Mouse (Mus musculus): ENCODE results near the gene 2010111I01Rik. TPM values are rescaled to one million over a fixed set of nuclear protein-coding genes. Genes with fewer than 3 reads are reported as not detected.

2010111I01Rik gene
- polyA plus RNA-seq, 1 experiment from 2014 or later: 134 TPM

DNA sequence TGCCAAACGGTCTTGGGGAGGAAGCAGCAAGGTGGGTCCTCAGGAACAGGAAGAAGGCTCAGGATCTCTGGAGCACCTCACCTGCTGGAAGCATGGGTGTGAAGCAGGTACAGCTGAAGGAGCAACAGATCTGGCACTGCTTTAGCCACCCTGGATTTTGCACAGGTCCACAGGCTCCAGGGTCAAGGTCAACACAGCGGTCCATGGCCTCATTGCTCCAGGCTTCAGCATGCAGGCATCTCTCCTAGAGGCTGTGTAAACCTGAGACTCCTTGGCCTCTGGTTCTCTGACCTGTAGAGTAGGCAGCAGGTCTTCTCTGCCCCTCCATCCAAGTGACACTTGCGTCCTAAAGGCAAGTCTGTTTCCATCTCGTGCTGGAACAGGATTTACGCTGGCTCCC is 334.2 kb downstream of the 2010111I01Rik start:
- Histone ChIP-seq H3K36me3 (ENCODE audit: control insufficient read depth, insufficient read depth, low read length) (peaks cover 19% of the 10 kb centered on the region), H3K4me1 (ENCODE audit: control insufficient read depth, insufficient read depth, low read length) (peaks cover 24% of the 10 kb centered on the region), H3K27ac (replicated peaks; ENCODE audit: low read depth, low read length) (no peak overlapping the region), H3K4me2 (ENCODE audit: low read depth, severe bottlenecking) (no peak overlapping the region), H3K4me3 (ENCODE audit: low read depth, low read length) (no peak overlapping the region), H3K9ac (ENCODE audit: low read length) (no peak overlapping the region), H3K27me3 (ENCODE audit: control insufficient read depth, insufficient read depth, low read length) (no peaks in the 10 kb centered on the region), H3K9me3 (ENCODE audit: control insufficient read depth, low read length) (no peaks in the 10 kb centered on the region)
- 88% methylated on average over 5 of the region's 5 CpGs for WGBS
- DNase-seq (ENCODE audit: low spot score) (no peak), ATAC-seq (ENCODE audit: insufficient number of reproducible peaks, low FRiP score, low TSS enrichment, low read depth) (no peak)

DNA sequence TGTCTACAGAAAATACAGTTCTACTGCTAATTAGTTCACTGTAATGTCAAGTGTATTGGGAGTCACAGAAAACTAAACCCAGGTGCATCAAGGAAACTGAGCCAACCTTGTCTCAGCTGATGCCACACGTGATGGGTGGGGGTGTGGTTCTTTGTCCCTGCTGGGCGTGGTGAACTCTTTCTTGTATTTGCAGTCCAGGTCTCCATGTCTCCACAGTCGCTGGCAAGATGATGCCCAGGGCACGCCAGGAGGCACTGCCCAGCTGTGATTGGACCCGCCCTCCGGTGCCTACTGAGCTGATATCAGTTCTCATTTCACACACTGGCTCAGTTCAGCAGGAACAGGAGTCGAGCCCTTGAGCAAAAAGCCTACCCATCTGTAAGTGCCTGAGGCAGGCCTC is 336.2 kb downstream of the 2010111I01Rik start:
- WGBS: 72% methylated on average over 7 of the region's 7 CpGs

DNA sequence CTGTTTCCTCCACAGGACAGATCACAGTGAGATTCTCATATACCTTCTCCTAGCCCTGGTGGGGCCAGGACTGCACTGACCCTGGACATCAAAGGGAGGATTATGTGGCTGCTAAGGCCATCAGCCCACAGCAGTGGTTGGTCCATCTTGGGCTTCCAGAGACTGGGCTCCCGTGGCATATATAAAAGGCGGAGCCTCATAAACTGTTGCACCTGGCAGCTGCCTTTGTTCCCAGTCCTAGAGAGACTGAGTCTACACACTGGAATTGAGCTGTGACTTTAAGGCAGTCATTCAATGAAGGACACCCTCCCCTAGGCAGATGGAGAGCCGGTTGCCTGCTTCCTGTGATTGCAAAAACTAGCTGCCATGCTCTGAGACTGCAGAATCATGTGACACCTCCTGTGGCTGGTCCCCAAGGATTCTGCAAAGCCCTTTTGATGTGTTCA is 337.1 kb downstream of the 2010111I01Rik start:
- 21% methylated on average over 3 of the region's 3 CpGs for WGBS
- H3K27me3 ChIP-seq (ENCODE audit: control insufficient read depth, insufficient read depth, low read length): no peaks in the 10 kb centered on the region
- no peaks in the 10 kb centered on the region for H3K9me3 ChIP-seq (ENCODE audit: control insufficient read depth, low read length)
- peaks cover 23% of the 10 kb centered on the region for H3K36me3 ChIP-seq (ENCODE audit: control insufficient read depth, insufficient read depth, low read length)
- H3K4me3 ChIP-seq (ENCODE audit: low read depth, low read length): no peak overlapping the region
- DNase-seq (ENCODE audit: low spot score) (peak; percentile 64), ATAC-seq (ENCODE audit: insufficient number of reproducible peaks, low FRiP score, low TSS enrichment, low read depth) (peak; percentile 63)
- H3K9ac ChIP-seq (ENCODE audit: low read length): no peak overlapping the region
- peak overlapping the region; percentile 73 for H3K27ac ChIP-seq (replicated peaks; ENCODE audit: low read depth, low read length)
- peaks cover 24% of the 10 kb centered on the region for H3K4me1 ChIP-seq (ENCODE audit: control insufficient read depth, insufficient read depth, low read length)
- no peak overlapping the region for H3K4me2 ChIP-seq (ENCODE audit: low read depth, severe bottlenecking)

More for the DNA sequence above, 336.2 kb downstream of the 2010111I01Rik start:
- Histone ChIP-seq H3K9ac (ENCODE audit: low read length) (no peak overlapping the region), H3K27me3 (ENCODE audit: control insufficient read depth, insufficient read depth, low read length) (no peaks in the 10 kb centered on the region), H3K36me3 (ENCODE audit: control insufficient read depth, insufficient read depth, low read length) (peaks cover 23% of the 10 kb centered on the region), H3K9me3 (ENCODE audit: control insufficient read depth, low read length) (no peaks in the 10 kb centered on the region), H3K4me1 (ENCODE audit: control insufficient read depth, insufficient read depth, low read length) (peaks cover 24% of the 10 kb centered on the region), H3K4me2 (ENCODE audit: low read depth, severe bottlenecking) (no peak overlapping the region), H3K4me3 (ENCODE audit: low read depth, low read length) (no peak overlapping the region), H3K27ac (replicated peaks; ENCODE audit: low read depth, low read length) (peak overlapping the region; percentile 73)
- DNase-seq (ENCODE audit: low spot score): no peak
- no peak for ATAC-seq (ENCODE audit: insufficient number of reproducible peaks, low FRiP score, low TSS enrichment, low read depth)

DNA sequence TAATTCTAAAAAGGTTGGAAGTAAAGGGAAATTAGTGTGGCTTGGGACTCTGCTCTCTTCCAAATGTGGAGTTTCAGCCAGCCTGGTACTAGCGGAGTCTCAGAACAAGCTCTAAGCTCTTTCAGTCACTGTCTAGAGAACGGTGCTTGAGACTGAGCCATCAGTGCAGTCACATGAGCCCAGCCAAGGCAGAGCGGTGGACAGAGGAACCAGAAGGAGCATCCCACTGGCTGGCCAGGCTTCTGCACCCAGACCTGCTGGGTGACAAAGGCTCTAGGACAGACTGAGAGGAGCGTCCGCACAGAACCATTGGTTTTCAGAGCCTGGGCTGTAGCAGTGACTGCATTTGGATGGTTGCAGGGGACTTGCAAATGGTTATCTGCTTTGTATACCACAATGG is 337.7 kb downstream of the 2010111I01Rik start:
- H3K9ac ChIP-seq (ENCODE audit: low read length): no peak overlapping the region
- H3K27me3 ChIP-seq (ENCODE audit: control insufficient read depth, insufficient read depth, low read length): no peaks in the 10 kb centered on the region
- no peak overlapping the region for H3K4me2 ChIP-seq (ENCODE audit: low read depth, severe bottlenecking)
- DNase-seq (ENCODE audit: low spot score) (no peak), ATAC-seq (ENCODE audit: insufficient number of reproducible peaks, low FRiP score, low TSS enrichment, low read depth) (no peak)
- peaks cover 24% of the 10 kb centered on the region for H3K4me1 ChIP-seq (ENCODE audit: control insufficient read depth, insufficient read depth, low read length)
- H3K36me3 ChIP-seq (ENCODE audit: control insufficient read depth, insufficient read depth, low read length): peaks cover 23% of the 10 kb centered on the region
- 83% methylated on average over 5 of the region's 5 CpGs for WGBS
- no peaks in the 10 kb centered on the region for H3K9me3 ChIP-seq (ENCODE audit: control insufficient read depth, low read length)
- H3K4me3 ChIP-seq (ENCODE audit: low read depth, low read length): no peak overlapping the region
- H3K27ac ChIP-seq (replicated peaks; ENCODE audit: low read depth, low read length): peak overlapping the region; percentile 15

DNA sequence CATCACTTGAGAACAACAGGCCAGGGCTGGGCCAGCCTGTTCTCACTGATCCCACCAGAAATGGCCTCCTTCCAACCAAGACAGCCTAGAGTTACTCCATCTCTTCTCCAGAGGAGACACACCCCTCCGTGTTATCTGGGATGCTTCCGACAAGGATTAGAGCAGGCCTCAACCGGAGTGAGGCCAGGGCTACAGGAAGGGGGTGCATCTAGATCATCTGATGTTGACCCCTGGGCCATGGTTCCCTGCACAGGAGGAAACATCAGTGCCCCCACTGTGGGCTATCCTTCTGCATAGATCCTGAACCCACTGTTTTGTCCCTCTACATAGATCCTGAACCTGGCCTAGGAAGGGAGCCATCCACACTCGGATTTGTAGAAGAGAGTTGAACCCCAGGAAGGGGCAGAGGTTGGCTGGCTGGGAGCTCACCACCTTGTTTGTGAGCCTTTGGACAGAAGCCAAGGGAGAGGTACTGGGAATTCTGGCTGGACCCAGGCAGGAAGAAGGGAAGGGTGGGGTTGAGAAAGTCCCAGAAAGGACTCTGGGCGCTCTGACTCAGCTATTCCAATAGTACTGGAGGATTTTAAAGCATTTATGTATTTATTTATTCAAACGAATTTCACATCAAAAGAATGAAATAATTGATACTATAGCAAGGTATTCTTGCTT is 339.6 kb downstream of the 2010111I01Rik start:
- Histone ChIP-seq H3K9ac (ENCODE audit: low read length) (no peak overlapping the region), H3K36me3 (ENCODE audit: control insufficient read depth, insufficient read depth, low read length) (peaks cover 19% of the 10 kb centered on the region), H3K4me1 (ENCODE audit: control insufficient read depth, insufficient read depth, low read length) (peaks cover 24% of the 10 kb centered on the region), H3K27me3 (ENCODE audit: control insufficient read depth, insufficient read depth, low read length) (no peaks in the 10 kb centered on the region), H3K27ac (replicated peaks; ENCODE audit: low read depth, low read length) (no peak overlapping the region), H3K4me2 (ENCODE audit: low read depth, severe bottlenecking) (no peak overlapping the region), H3K9me3 (ENCODE audit: control insufficient read depth, low read length) (no peaks in the 10 kb centered on the region), H3K4me3 (ENCODE audit: low read depth, low read length) (no peak overlapping the region)
- no peak for ATAC-seq (ENCODE audit: insufficient number of reproducible peaks, low FRiP score, low TSS enrichment, low read depth)
- DNase-seq (ENCODE audit: low spot score): no peak
- 72% methylated on average over 6 of the region's 6 CpGs for WGBS

DNA sequence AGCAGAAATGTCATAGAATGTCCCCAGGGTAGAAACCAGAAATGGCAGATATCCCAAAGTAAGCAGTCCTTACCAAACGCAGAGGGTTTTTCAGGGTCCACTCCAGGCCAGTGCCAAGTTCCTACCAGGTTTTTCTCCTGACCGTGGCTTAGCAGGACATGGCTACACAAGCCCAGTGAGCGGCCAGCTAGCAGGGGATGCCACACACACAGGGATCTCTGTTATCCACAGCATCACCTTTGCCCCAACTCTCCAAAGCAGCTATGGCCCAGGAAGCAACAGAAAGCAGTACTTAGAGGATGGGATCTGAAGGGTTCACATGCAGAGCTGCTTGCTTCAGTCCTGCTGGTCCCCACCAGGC is 340.1 kb downstream of the 2010111I01Rik start:
- H3K4me2 ChIP-seq (ENCODE audit: low read depth, severe bottlenecking): no peak overlapping the region
- peaks cover 24% of the 10 kb centered on the region for H3K4me1 ChIP-seq (ENCODE audit: control insufficient read depth, insufficient read depth, low read length)
- no peak overlapping the region for H3K9ac ChIP-seq (ENCODE audit: low read length)
- no peaks in the 10 kb centered on the region for H3K9me3 ChIP-seq (ENCODE audit: control insufficient read depth, low read length)
- ATAC-seq (ENCODE audit: insufficient number of reproducible peaks, low FRiP score, low TSS enrichment, low read depth) (no peak), DNase-seq (ENCODE audit: low spot score) (no peak)
- peaks cover 19% of the 10 kb centered on the region for H3K36me3 ChIP-seq (ENCODE audit: control insufficient read depth, insufficient read depth, low read length)
- H3K27ac ChIP-seq (replicated peaks; ENCODE audit: low read depth, low read length): no peak overlapping the region
- no peak overlapping the region for H3K4me3 ChIP-seq (ENCODE audit: low read depth, low read length)
- 45% methylated on average over 3 of the region's 3 CpGs for WGBS
- H3K27me3 ChIP-seq (ENCODE audit: control insufficient read depth, insufficient read depth, low read length): no peaks in the 10 kb centered on the region

DNA sequence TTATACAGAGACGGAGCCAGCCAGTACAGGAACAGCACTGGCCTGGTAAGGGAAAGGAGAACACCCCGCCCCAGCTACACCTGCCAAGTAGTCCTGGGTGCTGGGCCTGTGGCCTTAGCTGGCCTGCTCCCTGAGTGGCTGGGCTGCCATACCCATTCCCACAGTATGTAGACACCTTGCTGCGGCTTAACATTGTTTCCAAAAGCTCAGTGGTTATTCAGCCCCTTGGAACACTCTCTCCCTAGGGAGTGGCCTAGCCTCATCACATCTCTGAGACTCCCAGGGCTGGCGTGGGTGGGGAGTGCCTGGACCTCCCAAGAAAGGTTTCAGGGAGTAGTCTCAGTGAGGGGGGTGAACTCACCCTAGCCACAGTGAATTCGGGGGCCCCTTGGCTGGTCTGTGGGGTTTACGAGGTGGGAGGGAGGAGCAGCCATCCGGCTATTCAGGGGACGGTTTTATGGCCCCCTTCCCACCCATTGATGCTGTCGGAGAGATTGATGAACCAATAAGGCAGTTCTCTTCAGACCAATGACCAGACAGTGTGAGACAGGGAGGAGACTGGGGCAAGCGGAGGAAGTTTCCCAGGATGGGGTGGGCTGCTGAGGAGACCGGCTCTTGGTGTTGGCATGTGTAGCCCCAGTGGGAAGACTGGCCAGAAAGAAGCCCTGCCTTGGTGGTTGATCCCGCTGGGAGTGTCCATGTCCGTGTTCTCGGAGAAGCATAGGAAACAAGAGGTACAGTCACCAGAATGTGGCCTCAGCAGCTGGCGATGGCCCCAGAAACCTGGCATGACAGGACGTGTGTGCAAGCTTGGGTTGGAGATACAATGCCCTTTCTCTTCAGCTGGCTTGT is 340.7 kb downstream of the 2010111I01Rik start:
- Histone ChIP-seq H3K4me2 (ENCODE audit: low read depth, severe bottlenecking) (no peak overlapping the region), H3K4me1 (ENCODE audit: control insufficient read depth, insufficient read depth, low read length) (peaks cover 24% of the 10 kb centered on the region), H3K36me3 (ENCODE audit: control insufficient read depth, insufficient read depth, low read length) (peaks cover 14% of the 10 kb centered on the region), H3K27me3 (ENCODE audit: control insufficient read depth, insufficient read depth, low read length) (no peaks in the 10 kb centered on the region), H3K27ac (replicated peaks; ENCODE audit: low read depth, low read length) (0 out of 2 replicates have a peak overlapping the region, but pooled peaks have one; percentile 16), H3K9me3 (ENCODE audit: control insufficient read depth, low read length) (no peaks in the 10 kb centered on the region), H3K4me3 (ENCODE audit: low read depth, low read length) (no peak overlapping the region), H3K9ac (ENCODE audit: low read length) (no peak overlapping the region)
- WGBS: 28% methylated on average over 16 of the region's 16 CpGs
- DNase-seq (ENCODE audit: low spot score) (no peak), ATAC-seq (ENCODE audit: insufficient number of reproducible peaks, low FRiP score, low TSS enrichment, low read depth) (no peak)

DNA sequence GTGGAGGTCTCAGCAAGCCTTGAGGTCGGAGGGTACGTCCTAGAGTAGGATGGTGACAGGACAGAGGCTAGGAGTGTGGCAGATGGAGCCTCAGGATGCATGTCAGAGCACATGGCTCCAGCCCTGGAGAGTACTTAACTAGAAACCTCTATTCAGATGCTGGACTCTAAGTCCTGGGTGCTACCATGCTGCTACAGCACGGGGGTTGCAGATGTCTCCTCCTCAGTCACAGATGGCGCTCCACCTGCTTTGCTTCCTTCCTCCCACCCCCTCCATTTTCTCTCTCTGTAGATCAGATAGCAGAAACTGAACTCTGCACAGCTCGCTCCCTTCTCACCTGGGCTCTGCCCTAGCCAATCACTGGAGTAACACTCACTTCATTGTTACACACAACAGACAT is 342.1 kb downstream of the 2010111I01Rik start:
- Histone ChIP-seq H3K27ac (replicated peaks; ENCODE audit: low read depth, low read length) (no peak overlapping the region), H3K36me3 (ENCODE audit: control insufficient read depth, insufficient read depth, low read length) (peaks cover 13% of the 10 kb centered on the region)

More for the DNA sequence above, 342.1 kb downstream of the 2010111I01Rik start:
- no peak overlapping the region for H3K9ac ChIP-seq (ENCODE audit: low read length)
- no peaks in the 10 kb centered on the region for H3K27me3 ChIP-seq (ENCODE audit: control insufficient read depth, insufficient read depth, low read length)
- H3K4me3 ChIP-seq (ENCODE audit: low read depth, low read length): no peak overlapping the region
- ATAC-seq (ENCODE audit: insufficient number of reproducible peaks, low FRiP score, low TSS enrichment, low read depth) (no peak), DNase-seq (ENCODE audit: low spot score) (no peak)
- no peak overlapping the region for H3K4me2 ChIP-seq (ENCODE audit: low read depth, severe bottlenecking)
- peaks cover 16% of the 10 kb centered on the region for H3K4me1 ChIP-seq (ENCODE audit: control insufficient read depth, insufficient read depth, low read length)
- H3K9me3 ChIP-seq (ENCODE audit: control insufficient read depth, low read length): no peaks in the 10 kb centered on the region
- 86% methylated on average over 5 of the region's 5 CpGs for WGBS

Data from limb, embryonic 11.5 days (tissue).